Mouse (Mus musculus) myocyte (in vitro differentiated cells): ENCODE measurements at regions not wholly inside any gene's neighbourhood (a gene's known extent, or its start where the extent isn't known, plus 50 kb on each side); places are given as distances from the start of the nearest gene placed in this dataset.

Experiments used
- H3K27me3 ChIP-seq: one replicate; pipeline ENCODE4 v1.6.1; 2011; ENCODE audit not compliant: control insufficient read depth, insufficient read depth, insufficient read length
- H3K36me3 ChIP-seq: one replicate; pipeline ENCODE4 v1.6.1; 2011; ENCODE audit not compliant: control insufficient read depth, insufficient read depth
- H3K4me2 ChIP-seq: one replicate; pipeline ENCODE4 v1.6.1; 2011; ENCODE audit warnings: low read depth, control low read depth
- H3K4me3 ChIP-seq: one replicate; pipeline ENCODE4 v1.5.1; 2011; ENCODE audit warnings: mild to moderate bottlenecking, control low read depth, moderate library complexity
- H3K79me2 ChIP-seq: one replicate; pipeline ENCODE4 v1.6.1; 2011; ENCODE audit not compliant: control insufficient read depth, insufficient read depth
- H3ac ChIP-seq: one replicate; pipeline ENCODE4 v1.6.1; 2011; ENCODE audit not compliant: control insufficient read depth, insufficient read length
- CEBPB ChIP-seq: IDR thresholded peaks from 2 replicates; pipeline ENCODE4 v1.6.1; 2011; ENCODE audit warnings: mild to moderate bottlenecking, moderate library complexity; ENCODE audit not compliant: poor library complexity, insufficient read depth, severe bottlenecking
- E2F4 ChIP-seq: IDR thresholded peaks from one replicate; pipeline ENCODE4 v1.6.1; 2011; ENCODE audit warnings: mild to moderate bottlenecking, control low read depth, moderate library complexity; ENCODE audit not compliant: insufficient read depth
- MAX ChIP-seq: IDR thresholded peaks from one replicate; pipeline ENCODE4 v1.6.1; 2011; ENCODE audit warnings: low read depth, mild to moderate bottlenecking, control low read depth
- MYOD1 ChIP-seq, 3 experiments: IDR thresholded peaks; one replicate each; pipeline ENCODE4 v1.6.1; 2011; ENCODE audit warnings: control low read depth in 2 of 3, low read depth in 2 of 3, mild to moderate bottlenecking in 2 of 3, moderate library complexity in 1 of 3; ENCODE audit not compliant: insufficient read length in 2 of 3, control insufficient read depth in 1 of 3
- MYOG ChIP-seq, 3 experiments: IDR thresholded peaks; one replicate each; pipeline ENCODE4 v1.6.1; 2011; ENCODE audit warnings: control low read depth in 2 of 3, low read depth in 2 of 3, mild to moderate bottlenecking in 2 of 3; ENCODE audit not compliant: insufficient read length in 2 of 3, control insufficient read depth in 1 of 3, insufficient read depth in 1 of 3
- POLR2A ChIP-seq: IDR thresholded peaks from one replicate; pipeline ENCODE4 v1.6.1; 2011; ENCODE audit warnings: low read depth, mild to moderate bottlenecking, control low read depth, moderate library complexity; ENCODE audit not compliant: insufficient read length
- POLR2AphosphoS2 ChIP-seq: IDR thresholded peaks from one replicate; pipeline ENCODE4 v1.6.1; 2011; ENCODE audit warnings: low read depth, control low read depth; ENCODE audit not compliant: insufficient read length
- REST ChIP-seq: IDR thresholded peaks from one replicate; pipeline ENCODE4 v1.6.1; 2011; ENCODE audit warnings: mild to moderate bottlenecking, control low read depth, moderate library complexity; ENCODE audit not compliant: insufficient read depth, insufficient read length
- SRF ChIP-seq: IDR thresholded peaks from one replicate; pipeline ENCODE4 v1.6.1; 2011; ENCODE audit warnings: low read depth; ENCODE audit not compliant: control insufficient read depth, insufficient read length
- TCF12 ChIP-seq: IDR thresholded peaks from one replicate; pipeline ENCODE4 v1.6.1; 2011; ENCODE audit warnings: mild to moderate bottlenecking, control low read depth; ENCODE audit not compliant: poor library complexity, insufficient read depth, severe bottlenecking
- TCF3 ChIP-seq: IDR thresholded peaks from one replicate; pipeline ENCODE4 v1.6.1; 2011; ENCODE audit warnings: low read depth, control low read depth; ENCODE audit not compliant: insufficient read length
- USF1 ChIP-seq: IDR thresholded peaks from one replicate; pipeline ENCODE4 v1.6.1; 2011; ENCODE audit warnings: low read depth, mild to moderate bottlenecking, control low read depth, moderate library complexity

DNA sequence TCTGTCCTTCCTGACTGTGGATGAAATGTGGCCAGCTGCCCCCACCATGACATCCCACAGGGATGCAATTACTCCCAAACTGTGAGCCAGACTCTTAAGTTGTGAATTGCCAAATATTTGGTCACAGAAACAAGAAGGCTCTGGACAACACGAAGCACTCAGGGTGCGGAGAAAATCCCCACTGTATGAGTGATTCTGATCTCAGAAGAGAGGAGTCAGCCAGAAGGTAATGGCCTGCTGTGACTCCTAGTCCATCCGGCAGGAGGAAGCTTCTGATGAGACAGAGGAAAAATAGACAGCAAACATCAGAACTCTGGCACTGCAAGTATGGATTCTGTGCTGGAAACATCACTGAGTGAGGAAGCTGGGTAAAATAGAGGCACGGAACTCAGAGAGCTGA, 359.6 kb downstream of the Vps13c start:
- no peak overlapping the region for H3K4me3 ChIP-seq
- no peak overlapping the region for H3K4me2 ChIP-seq
- H3K79me2 ChIP-seq = no peaks in the 10 kb centered on the region
- no peaks in the 10 kb centered on the region for H3K36me3 ChIP-seq
- TF ChIP-seq MYOG (IDR thresholded peaks at IDR 0.05; ENCODE audit: control insufficient read depth in 1 of 3, insufficient read depth in 1 of 3, insufficient read length in 2 of 3, low read depth in 2 of 3) (no peak), MAX (no peak), TCF3 (no peak), E2F4 (no peak), TCF12 (no peak), POLR2A (no peak), POLR2AphosphoS2 (no peak), MYOD1 (IDR thresholded peaks at IDR 0.05; ENCODE audit: control insufficient read depth in 1 of 3, insufficient read length in 2 of 3, low read depth in 2 of 3) (no peak), CEBPB (no peak), REST (no peak), USF1 (no peak), SRF (no peak)
- no peak overlapping the region for H3ac ChIP-seq
- no peaks in the 10 kb centered on the region for H3K27me3 ChIP-seq

DNA sequence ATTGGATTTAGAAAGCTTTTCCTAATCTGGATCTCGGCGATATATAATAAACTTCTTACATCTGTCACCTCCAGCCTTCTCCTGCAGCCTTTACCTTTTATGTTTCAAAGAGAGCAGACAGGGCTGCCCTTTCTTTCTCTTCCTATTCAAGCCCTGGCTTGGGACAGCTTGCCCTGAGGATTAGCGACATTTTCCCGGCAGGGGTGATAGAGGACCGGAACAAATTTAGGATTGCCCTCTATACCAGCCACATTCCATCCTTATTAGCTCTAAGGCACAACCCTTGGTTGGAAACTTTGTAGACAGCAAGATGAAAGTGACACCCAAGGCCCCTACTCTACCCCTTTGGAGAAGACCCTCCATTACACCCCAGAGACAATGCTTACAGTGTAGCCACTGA, 360.8 kb downstream of the Vps13c start:
- H3K79me2 ChIP-seq = no peaks in the 10 kb centered on the region
- H3K36me3 ChIP-seq = no peaks in the 10 kb centered on the region
- no peak for TF ChIP-seq TCF12
- no peaks in the 10 kb centered on the region for H3K27me3 ChIP-seq
- H3K4me3 ChIP-seq = no peak overlapping the region
- no peak overlapping the region for H3ac ChIP-seq
- H3K4me2 ChIP-seq = no peak overlapping the region

DNA sequence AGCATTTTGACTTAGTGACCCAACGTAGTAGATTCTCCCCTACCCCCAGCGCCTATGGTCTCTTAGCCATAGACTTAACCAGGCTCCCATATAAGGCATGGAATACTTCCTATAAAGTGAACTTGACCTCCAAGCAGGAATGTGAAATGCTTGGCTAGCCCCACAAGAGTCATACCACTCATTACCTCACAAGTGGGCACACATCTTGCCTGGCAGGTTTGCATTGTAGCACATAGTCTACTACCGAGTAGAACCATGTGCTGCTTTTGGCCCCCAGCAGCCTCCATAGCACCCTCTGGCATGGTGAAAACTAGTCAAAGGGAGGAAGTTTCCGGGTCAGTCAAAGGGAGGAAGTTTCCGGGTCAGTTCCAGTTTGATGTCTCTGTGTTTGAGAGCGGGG, 385.5 kb downstream of the Vps13c start:
- H3K79me2 ChIP-seq = no peaks in the 10 kb centered on the region
- TF ChIP-seq MYOG (IDR thresholded peaks at IDR 0.05; ENCODE audit: control insufficient read depth in 1 of 3, insufficient read depth in 1 of 3, insufficient read length in 2 of 3, low read depth in 2 of 3) (no peak), CEBPB (no peak), TCF12 (no peak), POLR2AphosphoS2 (no peak), TCF3 (no peak), REST (no peak)
- no peak overlapping the region for H3ac ChIP-seq
- no peak overlapping the region for H3K4me2 ChIP-seq
- H3K36me3 ChIP-seq = no peaks in the 10 kb centered on the region
- no peak overlapping the region for H3K4me3 ChIP-seq
- no peaks in the 10 kb centered on the region for H3K27me3 ChIP-seq

DNA sequence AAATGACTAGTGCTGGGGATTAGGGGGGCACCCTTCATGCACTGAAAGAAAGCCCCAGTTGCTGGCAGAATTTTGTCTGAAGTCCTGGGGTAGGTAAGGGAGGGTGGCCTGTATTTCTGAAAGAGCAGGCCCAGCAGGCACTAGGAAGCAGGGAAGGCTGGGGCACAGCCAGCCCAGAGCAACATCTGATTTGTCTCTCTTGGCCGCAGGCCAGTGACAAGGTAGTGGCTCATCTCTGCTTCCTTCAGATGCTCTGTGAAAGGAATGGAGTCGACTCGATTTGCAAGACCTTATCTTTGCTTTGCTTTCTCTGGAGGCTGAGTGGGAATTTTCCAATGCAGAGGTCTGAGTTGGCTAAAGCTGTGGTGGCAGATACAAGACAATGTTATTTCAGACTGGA, 390.9 kb downstream of the Vps13c start:
- no peak for TF ChIP-seq MYOG (IDR thresholded peaks at IDR 0.05; ENCODE audit: control insufficient read depth in 1 of 3, insufficient read depth in 1 of 3, insufficient read length in 2 of 3, low read depth in 2 of 3)
- no peak for TF ChIP-seq TCF12
- TF ChIP-seq SRF = no peak
- TF ChIP-seq USF1 = no peak
- TF ChIP-seq MYOD1 (IDR thresholded peaks at IDR 0.05; ENCODE audit: control insufficient read depth in 1 of 3, insufficient read length in 2 of 3, low read depth in 2 of 3) = no peak
- no peak for TF ChIP-seq CEBPB
- TF ChIP-seq REST = no peak
- TF ChIP-seq TCF3 = no peak
- TF ChIP-seq POLR2A = no peak
- no peak for TF ChIP-seq E2F4
- no peak for TF ChIP-seq POLR2AphosphoS2
- TF ChIP-seq MAX = no peak
- no peaks in the 10 kb centered on the region for H3K79me2 ChIP-seq
- no peak overlapping the region for H3K4me2 ChIP-seq
- H3K4me3 ChIP-seq = no peak overlapping the region
- H3K36me3 ChIP-seq = no peaks in the 10 kb centered on the region
- H3K27me3 ChIP-seq = no peaks in the 10 kb centered on the region
- H3ac ChIP-seq = no peak overlapping the region

DNA sequence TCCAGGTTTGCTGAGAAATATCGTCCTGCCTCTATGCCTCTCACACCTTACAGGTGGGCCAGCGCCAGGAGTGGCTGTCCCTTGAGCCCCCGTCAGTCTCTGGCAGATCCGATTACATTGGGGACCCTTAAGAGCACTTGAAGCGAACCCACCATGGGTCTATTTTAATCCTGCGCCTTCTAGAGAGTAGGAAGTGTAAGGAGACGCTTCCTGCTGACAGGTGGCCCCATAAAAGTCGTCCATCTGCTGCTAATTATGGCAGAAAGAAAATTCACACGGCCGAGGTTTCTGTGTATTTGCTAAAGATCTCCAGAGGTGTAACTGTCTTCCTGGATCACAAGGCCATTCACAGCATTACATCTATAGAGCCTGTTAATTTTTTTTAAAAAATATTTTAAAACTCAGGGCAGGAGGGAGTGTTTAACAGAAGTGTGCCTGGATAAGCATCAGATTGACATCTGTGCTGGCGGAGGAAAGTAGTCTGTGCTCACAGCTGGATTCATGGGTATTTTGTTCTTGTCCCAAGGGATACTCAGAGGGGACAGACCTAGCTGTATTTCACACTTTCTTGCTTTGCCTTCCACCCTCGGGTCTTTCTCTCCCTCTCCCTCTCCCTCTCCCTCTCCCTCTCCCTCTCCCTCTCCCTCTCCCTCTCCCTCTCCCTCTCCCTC, 394.9 kb downstream of the Vps13c start:
- no peak for TF ChIP-seq USF1
- no peak for TF ChIP-seq SRF
- no peak for TF ChIP-seq MYOD1 (IDR thresholded peaks at IDR 0.05; ENCODE audit: control insufficient read depth in 1 of 3, insufficient read length in 2 of 3, low read depth in 2 of 3)
- TF ChIP-seq POLR2AphosphoS2 = no peak
- no peak for TF ChIP-seq TCF3
- TF ChIP-seq E2F4 = no peak
- TF ChIP-seq MAX = no peak
- TF ChIP-seq REST = no peak
- TF ChIP-seq TCF12 = no peak
- TF ChIP-seq CEBPB = no peak
- TF ChIP-seq POLR2A = no peak
- no peak for TF ChIP-seq MYOG (IDR thresholded peaks at IDR 0.05; ENCODE audit: control insufficient read depth in 1 of 3, insufficient read depth in 1 of 3, insufficient read length in 2 of 3, low read depth in 2 of 3)
- Histone ChIP-seq H3ac (no peak overlapping the region), H3K4me3 (no peak overlapping the region), H3K36me3 (no peaks in the 10 kb centered on the region), H3K27me3 (no peaks in the 10 kb centered on the region), H3K4me2 (no peak overlapping the region), H3K79me2 (no peaks in the 10 kb centered on the region)
